Mouse (Mus musculus) MEL (cell line): ENCODE data around the gene Flot2.

Source experiments
- POLR2A ChIP-seq, 2 experiments: IDR thresholded peaks; 2 replicates each; pipeline ENCODE4 v1.6.1; 2011 to 2012; ENCODE audit warnings: low read length in 2 of 2, mild to moderate bottlenecking in 2 of 2, control low read depth in 1 of 2, improper control_type of control experiment in 1 of 2, low read depth in 1 of 2, moderate library complexity in 1 of 2; ENCODE audit not compliant: control insufficient read depth in 1 of 2, insufficient read depth in 1 of 2, poor library complexity in 1 of 2
- ZNF384 ChIP-seq: IDR thresholded peaks from 2 replicates; pipeline ENCODE4 v1.6.1; 2012; ENCODE audit warnings: low read depth, mild to moderate bottlenecking, inconsistent platforms, low read length, improper control_type of control experiment

DNA sequence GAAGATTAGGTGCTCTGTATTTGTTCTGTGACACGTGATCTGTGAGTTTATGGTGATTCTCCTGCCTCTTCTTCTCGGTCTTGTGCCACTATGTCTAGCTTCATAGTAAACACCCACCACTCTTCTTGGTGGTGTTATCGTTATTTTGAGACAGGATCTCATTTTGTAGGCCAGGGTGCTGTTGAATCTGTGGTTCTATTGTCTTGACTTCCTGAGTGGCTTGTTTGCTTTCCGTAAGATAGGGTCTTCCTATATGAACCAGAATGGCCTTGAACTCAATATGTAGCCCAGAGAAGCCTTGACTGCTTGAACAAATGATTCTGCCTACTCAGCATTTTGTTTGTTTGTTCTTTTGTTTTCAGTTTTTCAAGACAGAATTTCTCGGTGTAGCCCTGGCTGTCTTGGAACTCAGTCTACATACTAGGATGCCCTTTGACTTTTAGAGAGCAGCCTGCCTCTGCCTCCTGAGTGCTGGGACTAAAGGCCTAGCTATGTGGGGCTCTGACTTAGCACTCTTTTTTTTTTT, 50.1 kb downstream of the Flot2 start:
- TF ChIP-seq POLR2A (IDR thresholded peaks at IDR 0.05; ENCODE audit: control insufficient read depth in 1 of 2, insufficient read depth in 1 of 2, low read depth in 1 of 2, low read length in 2 of 2, poor library complexity in 1 of 2) (no peak), ZNF384 (no peak)
